Mouse (Mus musculus): ENCODE measurements around the gene Tbx3.

Tbx3 gene

GRCm38 (mm10) chr5:119706467-119706866 is 36.0 kb downstream of the Tbx3 start:
- peak; percentile 63 for DNase-seq (ENCODE audit: extremely low spot score)

- no peak for DNase-seq (ENCODE audit: extremely low spot score)
Measured at GRCm38 (mm10) chr5:119708850-119709585, 38.5 kb downstream of the Tbx3 start.

- no peak for DNase-seq (ENCODE audit: extremely low spot score)
Measured at GRCm38 (mm10) chr5:119709826-119710559, 39.5 kb downstream of the Tbx3 start.

- peak; percentile 33 for DNase-seq (ENCODE audit: extremely low spot score)
Measured at GRCm38 (mm10) chr5:119710756-119711155, 40.3 kb downstream of the Tbx3 start.

DNA sequence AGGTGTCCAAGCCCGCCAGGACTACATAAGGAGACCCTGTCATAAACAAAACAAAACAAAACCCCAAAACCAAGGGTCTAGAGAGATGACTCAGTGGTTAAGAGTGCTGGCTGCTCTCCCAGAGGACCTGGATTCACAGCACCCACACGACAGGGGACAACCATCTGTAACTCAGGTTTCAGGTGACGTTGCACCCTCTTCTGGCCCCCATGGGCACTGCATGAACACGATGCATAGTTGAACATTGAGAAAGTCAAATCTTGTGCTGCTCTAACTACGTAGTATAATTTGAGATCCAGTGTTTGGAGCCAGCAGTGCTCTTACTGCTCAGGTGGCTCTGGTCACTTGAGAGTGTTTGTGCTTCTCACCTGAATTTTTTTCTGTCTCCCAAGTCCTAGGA is 41.2 kb downstream of the Tbx3 start:
- DNase-seq (ENCODE audit: extremely low spot score) = no peak

- peak; percentile 83 for DNase-seq (ENCODE audit: extremely low spot score)
Measured at GRCm38 (mm10) chr5:119712679-119713246, 42.3 kb downstream of the Tbx3 start.

- peak; percentile 32 for DNase-seq (ENCODE audit: extremely low spot score)
Measured at GRCm38 (mm10) chr5:119720471-119721265, 50.2 kb downstream of the Tbx3 start.

DNA sequence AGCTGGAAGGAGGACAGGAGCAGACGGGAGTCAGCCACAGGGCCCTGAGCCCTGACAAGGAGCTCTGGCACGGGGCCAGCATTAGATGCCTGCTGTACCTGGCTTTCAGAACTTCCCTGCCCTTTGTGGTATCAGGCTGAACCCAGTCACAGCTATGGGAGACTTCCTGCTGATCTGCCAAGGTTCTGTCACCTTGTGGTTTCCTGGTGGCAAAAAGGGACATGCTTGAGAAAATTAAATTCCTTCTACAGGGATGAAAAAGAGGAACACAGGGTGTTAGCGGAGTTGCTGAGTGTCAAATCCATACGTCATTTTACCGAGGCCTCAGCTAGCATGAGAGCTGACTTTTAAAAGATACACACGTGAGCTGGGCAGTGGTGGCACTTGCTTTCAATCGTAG is 62.5 kb downstream of the Tbx3 start:
- DNase-seq (ENCODE audit: extremely low spot score) = no peak

Measured in embryo, embryonic 9.5 days (tissue).